Mouse (Mus musculus) monocyte, adult 2 months (primary cell): ENCODE measurements around the gene Cnpy2.
A peak's percentile ranks its signal among the peaks of the same experiment; 100 is the strongest.

ENCODE experiments used
- DNase-seq, 2 experiments: peaks; one replicate each; pipeline ENCODE4 v3.0.0; 2022; ENCODE audit warnings: low spot score in 2 of 2, low read depth in 1 of 2

Gene Cnpy2

DNA sequence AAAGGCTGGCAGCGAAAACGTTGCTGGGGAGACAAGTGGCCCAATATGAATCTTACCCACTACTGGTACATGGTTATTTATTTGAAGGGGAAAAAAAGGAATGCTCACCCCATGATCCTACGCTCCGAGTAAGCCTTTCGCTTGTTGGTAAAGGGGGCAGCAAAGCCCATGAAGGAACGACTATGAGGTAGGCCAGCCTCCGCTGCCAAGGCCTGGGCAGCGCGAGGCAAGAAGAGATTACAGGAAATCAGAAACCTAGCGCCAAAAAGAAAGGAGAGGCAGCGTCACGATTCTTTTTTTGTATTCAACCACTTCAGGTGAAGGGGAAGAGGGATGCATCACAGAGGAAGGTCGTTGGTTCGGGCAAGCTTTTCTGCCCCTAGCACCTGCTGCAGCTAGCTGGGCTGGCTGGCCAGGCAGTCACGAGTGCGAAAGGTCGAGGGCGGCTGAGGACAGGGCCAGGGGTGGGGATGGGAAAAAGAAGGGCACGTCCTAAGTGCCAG lies 45.7 kb downstream of the Cnpy2 start:
- no peak for DNase-seq

DNA sequence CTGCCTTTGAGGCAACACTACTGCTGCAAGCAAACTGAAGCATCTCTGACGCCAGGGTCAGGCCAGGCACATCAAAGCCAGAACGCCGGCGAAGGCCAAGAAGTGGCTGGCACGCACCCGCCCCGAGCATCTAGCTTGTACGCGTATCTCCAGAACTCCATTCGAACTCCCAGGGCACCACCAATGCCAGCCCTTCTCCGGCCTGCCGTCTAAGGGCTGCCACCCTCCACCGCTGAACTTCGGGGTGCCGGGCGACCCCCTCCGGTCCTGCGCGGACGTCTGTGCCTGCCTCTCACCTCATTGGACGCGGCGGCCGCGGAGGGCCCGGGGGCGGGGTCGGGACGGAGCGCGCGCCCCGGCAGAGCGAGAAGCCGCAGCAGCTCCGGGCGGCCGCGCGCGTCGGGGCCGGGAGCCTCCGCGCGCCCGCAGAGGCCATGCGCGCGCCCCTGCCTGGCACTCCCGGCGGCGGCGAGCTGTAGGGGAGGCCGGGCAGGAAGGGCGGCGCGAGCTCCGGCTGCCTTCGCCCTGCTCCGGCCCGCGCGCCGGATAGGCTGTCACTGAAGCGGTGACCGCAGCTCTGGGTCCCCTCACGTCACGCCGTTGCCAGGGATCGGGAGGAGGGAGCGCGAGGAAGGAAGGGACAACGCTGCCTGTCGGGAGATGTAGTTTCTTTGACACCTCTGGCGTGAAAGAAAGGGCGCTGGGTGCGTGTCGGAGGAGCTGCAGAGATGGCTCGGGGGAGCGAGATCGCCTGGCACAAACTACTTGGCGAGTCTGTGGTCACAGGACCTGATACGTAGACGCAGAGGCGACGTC lies 46.4 kb downstream of the Cnpy2 start, which contains the start of gene Coq10a:
Coq10a (minus strand) TSS at position 596 of the 816 bp plus-strand sequence.
- peak; percentile 66 to 86 for DNase-seq

DNA sequence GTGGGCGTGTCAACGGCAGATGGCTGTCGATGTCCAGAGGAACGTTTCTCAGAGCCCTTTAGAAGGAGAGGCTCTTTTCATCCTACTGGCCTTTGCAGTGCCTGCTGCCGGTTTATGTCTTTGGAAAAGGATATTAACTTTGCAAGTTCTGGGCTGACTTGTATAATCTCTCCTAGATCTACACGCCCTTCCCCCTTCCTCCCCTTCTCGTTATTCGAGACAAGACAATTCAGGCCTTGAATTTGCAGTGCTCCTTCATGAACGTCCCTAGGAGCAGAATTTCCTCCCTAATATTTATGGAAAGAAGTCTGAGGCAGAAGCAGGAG lies 46.9 kb downstream of the Cnpy2 start:
- DNase-seq: no peak

DNA sequence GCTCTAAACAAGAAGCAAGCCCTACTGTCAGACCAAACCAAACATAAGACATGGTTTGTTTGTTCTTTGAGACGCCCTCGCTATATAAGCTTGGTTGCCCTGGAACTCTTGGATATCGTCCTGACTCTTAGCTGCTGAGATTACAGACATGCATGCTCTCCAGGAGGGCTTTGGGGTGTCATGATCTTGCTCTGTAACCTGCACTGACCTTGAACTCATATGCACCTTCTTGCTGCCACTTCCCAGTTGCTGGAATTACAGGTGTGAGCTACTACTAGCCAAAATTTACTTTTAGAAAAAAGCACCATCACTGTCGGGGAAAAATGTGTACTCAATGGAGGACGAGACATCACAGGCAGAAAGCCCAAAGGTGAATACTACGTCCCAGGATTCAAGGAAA lies 47.3 kb downstream of the Cnpy2 start:
- DNase-seq: no peak

DNA sequence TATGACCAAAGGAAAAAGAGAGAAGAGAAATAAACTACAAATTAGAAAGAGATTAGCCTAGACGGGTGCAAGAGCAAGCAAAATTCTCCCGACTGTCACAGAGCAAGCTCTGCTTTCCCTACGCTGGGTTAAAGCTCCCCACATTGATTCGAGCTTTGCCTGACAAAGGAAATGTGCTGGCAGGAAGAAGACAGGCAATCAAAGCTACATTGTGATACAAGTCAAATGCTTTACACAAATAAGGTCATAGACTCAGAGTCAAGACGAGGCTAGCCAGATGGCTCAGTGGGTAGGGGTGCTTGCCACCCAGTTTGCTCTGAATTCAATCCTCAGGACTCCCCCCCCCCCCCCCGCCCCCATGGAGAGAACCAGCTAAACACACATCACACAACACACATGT lies 47.8 kb downstream of the Cnpy2 start:
- no peak for DNase-seq

DNA sequence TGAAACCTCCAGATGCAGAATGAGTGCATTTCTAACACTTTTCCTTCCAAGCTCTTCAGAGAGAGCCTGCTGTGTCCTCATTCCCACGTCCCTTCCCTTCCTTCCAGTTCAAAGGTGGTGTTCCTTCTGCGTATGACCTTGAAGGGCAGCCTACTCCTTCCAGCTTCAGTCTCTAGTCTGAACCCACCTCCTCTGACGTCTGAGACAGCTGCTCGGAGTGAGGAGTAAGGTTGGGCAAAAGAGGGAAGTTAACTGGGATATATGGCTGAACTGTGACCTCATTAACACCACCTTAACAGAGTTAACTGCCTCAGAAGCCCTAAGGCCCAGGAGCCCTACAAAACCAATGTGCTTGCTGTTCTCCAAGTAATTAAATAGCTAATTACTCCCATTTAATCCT lies 48.3 kb downstream of the Cnpy2 start:
- no peak for DNase-seq

DNA sequence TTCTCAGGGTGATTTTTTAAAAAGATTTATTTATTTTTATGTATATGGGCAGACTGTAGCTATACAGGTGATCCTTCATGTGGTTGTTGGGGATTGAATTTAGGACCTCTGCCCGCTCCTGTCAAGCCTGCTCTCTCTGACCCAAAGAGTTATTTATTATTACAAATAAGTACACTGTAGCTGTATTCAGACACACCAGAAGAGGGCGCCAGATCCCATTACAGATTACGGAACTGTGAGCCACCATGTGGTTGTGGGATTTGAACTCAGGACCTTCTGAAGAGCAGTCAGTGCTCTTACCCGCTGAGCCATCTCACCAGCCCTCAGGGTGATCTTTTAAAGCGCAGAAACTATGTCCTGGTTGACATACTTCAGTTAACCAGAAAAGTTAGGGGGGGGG lies 49.9 kb downstream of the Cnpy2 start:
- no peak for DNase-seq

DNA sequence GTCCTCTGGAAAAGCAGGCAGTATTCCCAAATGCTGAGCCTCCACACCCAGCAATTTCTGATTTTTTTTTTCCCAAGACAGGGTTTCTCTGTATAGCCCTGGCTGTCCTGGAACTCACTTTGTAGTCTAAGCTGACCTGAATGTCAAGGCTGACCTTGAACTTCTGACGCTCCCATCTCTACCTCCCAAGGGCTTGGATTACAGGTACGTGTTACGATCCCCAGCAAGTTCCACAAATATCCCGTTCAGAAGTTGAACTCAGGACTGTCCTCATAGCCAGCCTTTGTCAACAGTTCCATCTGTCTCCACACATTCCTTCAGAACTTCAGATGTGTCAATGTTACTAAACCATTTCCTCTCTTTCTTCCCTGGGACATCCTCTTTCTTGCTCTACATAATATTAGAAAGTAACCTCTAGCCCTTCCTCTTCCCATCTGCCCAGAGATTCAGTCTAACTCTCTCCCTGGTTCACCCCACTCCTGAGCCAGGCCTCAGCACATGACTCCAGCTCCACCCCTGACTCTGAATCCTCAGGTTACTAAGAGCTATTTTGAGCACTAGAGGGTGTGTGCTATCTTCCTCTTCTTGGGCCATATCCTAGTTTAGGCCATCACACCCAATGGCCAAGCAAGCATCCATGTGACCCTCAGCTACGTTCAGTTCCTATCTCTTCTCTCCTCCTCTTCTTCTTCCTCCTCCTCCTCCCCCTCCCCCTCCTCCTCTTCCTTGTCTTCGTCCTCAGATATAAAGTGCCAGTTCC lies 50.9 kb downstream of the Cnpy2 start:
- DNase-seq: peak; percentile 50 to 71

DNA sequence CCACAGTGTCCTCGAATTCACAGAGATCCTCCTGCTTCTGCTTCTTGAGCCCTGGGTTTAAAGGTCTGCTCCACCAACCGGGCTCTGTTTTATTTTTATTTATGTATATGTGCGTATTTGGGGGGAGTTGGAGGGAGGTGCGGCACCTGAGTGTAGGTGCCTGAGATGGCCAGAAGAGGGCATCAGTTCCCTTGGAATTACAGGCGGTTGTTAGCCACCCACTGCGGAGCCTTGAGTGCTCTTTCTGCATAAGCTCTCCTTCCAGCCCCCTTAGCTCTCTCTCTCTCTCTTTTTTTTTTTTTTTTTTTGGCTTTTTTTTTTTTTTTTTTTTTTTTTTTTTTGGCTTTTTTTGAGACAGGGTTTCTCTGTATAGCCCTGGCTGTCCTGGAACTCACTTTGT lies 52.1 kb downstream of the Cnpy2 start:
- no peak for DNase-seq

DNA sequence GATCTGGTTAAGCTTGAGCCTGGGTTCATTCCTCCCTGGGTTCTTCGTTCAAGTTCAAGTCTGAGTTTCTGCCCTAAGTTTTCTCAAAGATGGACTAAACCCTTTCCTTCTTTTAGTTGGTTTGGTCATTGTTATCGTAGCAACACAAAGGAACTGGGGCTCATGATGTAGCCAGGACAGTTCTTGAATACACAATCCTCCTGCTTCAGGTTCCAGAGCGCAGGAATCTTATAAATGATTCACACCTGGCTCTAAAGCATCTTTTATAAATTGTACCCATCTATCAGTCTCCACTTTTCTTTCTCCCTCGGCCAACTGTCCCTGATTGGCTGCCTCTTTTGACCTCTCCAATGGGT lies 53.8 kb downstream of the Cnpy2 start:
- no peak for DNase-seq

DNA sequence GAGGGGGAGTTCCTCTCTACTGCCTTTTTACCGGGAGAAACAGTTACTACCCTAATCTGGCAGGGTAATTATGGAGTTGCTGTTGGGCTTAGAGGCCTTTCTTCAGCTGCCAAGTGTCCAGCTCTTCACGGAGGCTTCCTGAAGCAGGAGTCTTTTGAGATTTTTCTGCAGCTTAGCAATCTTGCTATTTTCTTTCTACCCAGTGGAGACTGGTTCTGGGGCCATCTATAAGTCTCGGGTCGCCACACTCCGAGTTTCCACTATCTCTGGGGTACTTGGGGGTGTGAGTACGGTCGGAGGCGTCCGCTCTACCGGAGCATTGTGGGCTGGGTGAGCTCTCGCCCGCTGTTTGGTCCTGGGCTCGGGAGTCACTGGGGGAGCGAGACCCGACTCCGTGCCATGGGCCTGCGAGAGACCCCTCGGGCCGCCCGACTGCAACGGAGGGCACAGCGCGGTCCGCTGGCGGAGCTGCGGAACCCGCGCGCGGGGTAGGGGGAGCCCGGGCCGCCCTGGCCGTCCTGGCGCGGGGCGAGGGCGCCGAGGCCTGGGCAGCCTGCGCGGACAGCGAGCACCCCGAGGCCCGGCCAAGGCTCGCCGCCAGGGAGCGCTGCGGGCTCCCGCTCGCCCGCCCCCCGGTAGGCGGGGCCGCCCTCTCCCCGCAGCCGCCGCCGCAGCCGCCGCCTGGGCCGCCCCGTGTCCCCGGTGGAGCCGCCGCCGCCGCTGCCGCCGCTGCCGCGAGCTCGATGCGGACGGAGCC lies 54.4 kb downstream of the Cnpy2 start, which contains the start of gene Ankrd52:
Ankrd52 (plus strand) TSS at position 661 of the 757 bp plus-strand sequence.
- peak; percentile 52 to 77 for DNase-seq
